Mouse (Mus musculus) heart, embryonic 15.5 days (tissue): ENCODE data around the gene Ttyh3. TPM values are rescaled to one million over a fixed set of nuclear protein-coding genes. Genes with fewer than 3 reads are reported as not detected.

Experiments used
- ATAC-seq: fragments of 200-750 bp; cut with Nextera tagmentation; replicated peaks from 2 replicates; pipeline ENCODE4 v1.8.0; 2017; ENCODE audit warnings: low read depth, moderate TSS enrichment; ENCODE audit not compliant: insufficient number of reproducible peaks, insufficient read depth, low FRiP score
- H3K27ac ChIP-seq: fragments of 300-500 bp; sonication (generic); 2 replicates; pipeline ENCODE4 v1.5.1; 2015; ENCODE audit warnings: mild to moderate bottlenecking, inconsistent platforms
- H3K27me3 ChIP-seq: fragments of 300-500 bp; sonication (generic); 2 replicates; pipeline ENCODE4 v1.6.1; 2015; ENCODE audit warnings: inconsistent platforms
- H3K36me3 ChIP-seq: fragments of 300-500 bp; sonication (generic); 2 replicates; pipeline ENCODE4 v1.6.1; 2015; ENCODE audit warnings: mild to moderate bottlenecking, inconsistent platforms
- H3K4me1 ChIP-seq: fragments of 300-500 bp; sonication (generic); replicated peaks from 2 replicates; pipeline ENCODE4 v1.6.1; 2015; ENCODE audit warnings: inconsistent platforms
- H3K4me2 ChIP-seq: fragments of 300-500 bp; sonication (generic); 2 replicates; pipeline ENCODE4 v1.6.1; 2015; ENCODE audit warnings: inconsistent platforms, mild to moderate bottlenecking, moderate library complexity
- H3K4me3 ChIP-seq: fragments of 300-500 bp; sonication (generic); 2 replicates; pipeline ENCODE4 v1.5.1; 2015; ENCODE audit warnings: mild to moderate bottlenecking, inconsistent platforms
- H3K9ac ChIP-seq: fragments of 300-500 bp; sonication (generic); 2 replicates; pipeline ENCODE4 v1.6.1; 2015; ENCODE audit warnings: mild to moderate bottlenecking, inconsistent platforms
- H3K9me3 ChIP-seq: fragments of 300-500 bp; sonication (generic); replicated peaks from 2 replicates; pipeline ENCODE4 v1.6.1; 2016; ENCODE audit warnings: inconsistent platforms
- WGBS: fragments of 180-500 bp; shearing (Covaris S2); methylation state at CpG from one replicate; pipeline ENCODE4 v1.1.7; 2015; ENCODE audit warnings: mixed read lengths; 5-methylcytosine and 5-hydroxymethylcytosine counted together
- polyA plus RNA-seq: library from polyadenylated mRNA; unstranded; fragments of >200 nt; fragmentation: Nextera tagmentation; extraction: Ambion mirVana; gene quantifications from 2 replicates; pipeline ENCODE4 v1.2.1, GENCODE M21; 2015

The Ttyh3 gene
- polyA plus RNA-seq, 1 experiment from 2014 or later: 20.3 TPM

DNA sequence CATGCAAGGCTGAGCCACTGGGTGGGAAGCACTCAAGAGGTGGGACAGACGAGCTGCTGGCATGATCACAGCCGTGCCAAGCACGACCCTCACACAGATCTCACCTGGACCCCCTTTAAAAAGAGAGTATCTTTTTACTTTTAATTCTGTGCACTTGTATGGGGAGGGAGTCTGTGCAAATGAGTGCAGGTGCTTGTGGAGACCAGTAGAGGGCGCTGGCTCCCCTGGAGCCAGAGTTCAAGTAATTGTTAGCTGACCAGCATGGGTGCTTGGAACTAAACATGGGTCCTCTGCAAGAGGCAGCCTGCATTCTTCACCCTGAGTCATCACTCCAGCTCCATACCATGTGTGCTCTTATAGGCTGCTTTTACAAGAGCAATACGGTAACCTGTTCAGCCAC lies 21.3 kb downstream of the Ttyh3 start:
- Histone ChIP-seq H3K9me3 (no peaks in the 10 kb centered on the region), H3K4me3 (no peak overlapping the region), H3K36me3 (peaks cover 90% of the 10 kb centered on the region), H3K4me2 (no peak overlapping the region), H3K27ac (no peak overlapping the region), H3K4me1 (0 out of 2 replicates have a peak, but pooled peaks cover 3% of the 10 kb centered on the region), H3K27me3 (no peaks in the 10 kb centered on the region), H3K9ac (no peak overlapping the region)
- no peak for ATAC-seq
- WGBS: 93% methylated on average over 5 of the region's 5 CpGs

DNA sequence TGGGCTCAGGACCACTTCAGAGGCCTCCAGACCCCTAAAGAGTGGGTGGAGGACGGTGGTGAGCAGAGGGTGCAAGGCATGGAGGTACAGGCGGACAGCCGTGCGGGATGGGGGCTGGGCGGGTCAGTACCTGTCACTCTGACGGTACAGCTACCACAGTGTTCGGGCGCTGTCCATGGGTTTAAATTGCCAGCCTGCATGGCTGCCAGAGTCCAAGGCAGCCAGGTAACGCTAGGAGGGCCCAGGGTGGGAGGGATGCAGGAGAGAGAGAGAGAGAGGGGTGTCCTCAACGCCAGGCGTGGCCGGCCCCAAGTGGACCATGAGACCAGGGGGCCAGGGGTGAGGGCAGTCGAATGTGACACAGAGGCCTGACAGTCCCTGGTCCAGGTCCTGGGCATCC lies 23.9 kb downstream of the Ttyh3 start:
- H3K4me2 ChIP-seq: no peak overlapping the region
- no peak overlapping the region for H3K9ac ChIP-seq
- WGBS: 91% methylated on average over 13 of the region's 13 CpGs
- no peak for ATAC-seq
- no peaks in the 10 kb centered on the region for H3K27me3 ChIP-seq
- no peaks in the 10 kb centered on the region for H3K9me3 ChIP-seq
- no peak overlapping the region for H3K4me3 ChIP-seq
- peaks cover 10% of the 10 kb centered on the region; the same call in 1 of the 2 replicates for H3K4me1 ChIP-seq
- peaks cover 77% of the 10 kb centered on the region for H3K36me3 ChIP-seq
- no peak overlapping the region for H3K27ac ChIP-seq

DNA sequence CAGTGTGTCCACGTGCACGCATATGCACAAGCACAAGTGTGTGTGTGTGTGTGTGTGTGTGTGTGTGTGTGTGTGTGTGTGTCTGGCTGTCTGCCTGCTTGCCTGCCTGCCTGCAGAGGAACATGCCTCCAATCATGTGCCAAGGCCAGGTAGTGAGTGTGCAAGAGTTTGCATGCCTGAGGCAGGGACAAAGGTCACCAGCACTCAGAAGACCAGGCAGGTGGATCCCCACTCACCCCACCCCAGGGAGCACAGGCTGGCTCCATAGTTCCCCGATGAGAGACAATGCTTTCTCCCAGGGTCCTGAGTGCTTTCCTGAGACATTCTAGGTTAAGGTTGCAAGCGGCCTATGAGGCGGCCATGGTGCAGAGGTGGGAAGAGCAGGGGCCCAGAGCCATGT lies 24.6 kb downstream of the Ttyh3 start:
- peaks cover 70% of the 10 kb centered on the region for H3K36me3 ChIP-seq
- 92% methylated on average over 5 of the region's 5 CpGs for WGBS
- no peaks in the 10 kb centered on the region for H3K27me3 ChIP-seq
- H3K9ac ChIP-seq: no peak overlapping the region
- H3K9me3 ChIP-seq: no peaks in the 10 kb centered on the region
- ATAC-seq: no peak
- peaks cover 10% of the 10 kb centered on the region; the same call in 1 of the 2 replicates for H3K4me1 ChIP-seq
- no peak overlapping the region for H3K27ac ChIP-seq
- no peak overlapping the region for H3K4me3 ChIP-seq
- H3K4me2 ChIP-seq: no peak overlapping the region

DNA sequence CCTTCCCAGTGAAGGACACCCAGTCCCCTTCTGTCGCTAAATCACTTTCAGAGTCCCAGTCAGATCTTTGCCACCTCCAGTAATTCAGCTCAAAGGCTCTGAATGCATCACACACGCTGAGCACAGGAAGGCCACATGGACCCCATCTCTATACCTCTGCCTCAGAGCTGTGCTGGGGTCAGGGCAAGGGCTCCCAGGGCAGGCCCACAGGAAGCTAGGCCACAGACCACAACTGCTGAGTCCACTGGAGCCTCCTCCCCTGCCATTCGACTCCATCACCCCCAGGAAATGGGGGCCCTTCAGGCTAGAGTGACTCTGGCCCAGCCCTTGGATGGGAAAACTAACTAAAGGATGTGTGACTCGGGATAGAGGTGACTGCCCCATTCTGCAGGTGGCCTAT lies 25.0 kb downstream of the Ttyh3 start:
- peaks cover 10% of the 10 kb centered on the region; the same call in 1 of the 2 replicates for H3K4me1 ChIP-seq
- no peaks in the 10 kb centered on the region for H3K27me3 ChIP-seq
- H3K9ac ChIP-seq: no peak overlapping the region
- ATAC-seq: no peak
- peaks cover 66% of the 10 kb centered on the region for H3K36me3 ChIP-seq
- no peak overlapping the region for H3K27ac ChIP-seq
- no peak overlapping the region for H3K4me2 ChIP-seq
- no peak overlapping the region for H3K4me3 ChIP-seq
- WGBS: 67% methylated on average over 4 of the region's 4 CpGs
- H3K9me3 ChIP-seq: no peaks in the 10 kb centered on the region

DNA sequence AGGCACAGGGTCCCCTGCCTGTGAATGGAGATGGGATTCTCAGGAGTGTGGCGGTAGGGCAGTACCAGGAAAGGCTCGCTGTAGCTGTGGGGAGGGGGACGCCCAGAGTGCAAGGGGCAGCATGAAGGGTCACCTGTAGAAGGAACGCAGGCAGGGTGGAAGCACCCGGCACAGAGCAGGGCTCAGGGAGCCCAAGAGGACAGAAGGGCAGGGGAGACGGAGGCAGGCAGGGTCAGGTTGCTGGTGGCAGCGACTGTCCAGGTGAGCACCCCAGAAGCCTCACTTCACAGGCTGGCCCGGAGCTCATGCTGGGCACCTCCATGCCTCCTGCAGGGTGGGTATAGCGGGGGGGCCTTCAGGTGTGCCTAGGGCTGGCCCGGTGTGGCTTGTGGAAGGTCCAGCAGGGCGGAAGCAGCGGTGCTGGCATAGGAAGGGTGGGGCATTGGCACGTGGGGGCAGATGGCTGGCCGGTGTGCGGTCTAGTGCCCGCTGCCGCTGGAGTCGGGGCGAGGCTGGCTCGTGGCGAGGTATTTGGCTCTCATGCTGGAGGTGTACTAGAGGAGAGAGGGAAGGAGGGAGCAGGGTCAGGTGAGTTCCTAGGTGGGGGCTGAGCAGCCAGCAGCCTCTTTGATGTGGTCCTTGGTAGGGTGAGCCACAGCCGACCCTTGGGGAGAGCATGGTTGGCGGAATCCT lies 25.7 kb downstream of the Ttyh3 start:
- Histone ChIP-seq H3K27me3 (no peaks in the 10 kb centered on the region), H3K4me1 (peaks cover 10% of the 10 kb centered on the region; the same call in 1 of the 2 replicates), H3K27ac (no peak overlapping the region), H3K4me2 (no peak overlapping the region), H3K9ac (no peak overlapping the region), H3K4me3 (no peak overlapping the region), H3K9me3 (no peaks in the 10 kb centered on the region), H3K36me3 (peaks cover 59% of the 10 kb centered on the region)
- WGBS: 93% methylated on average over 23 of the region's 23 CpGs
- no peak for ATAC-seq

DNA sequence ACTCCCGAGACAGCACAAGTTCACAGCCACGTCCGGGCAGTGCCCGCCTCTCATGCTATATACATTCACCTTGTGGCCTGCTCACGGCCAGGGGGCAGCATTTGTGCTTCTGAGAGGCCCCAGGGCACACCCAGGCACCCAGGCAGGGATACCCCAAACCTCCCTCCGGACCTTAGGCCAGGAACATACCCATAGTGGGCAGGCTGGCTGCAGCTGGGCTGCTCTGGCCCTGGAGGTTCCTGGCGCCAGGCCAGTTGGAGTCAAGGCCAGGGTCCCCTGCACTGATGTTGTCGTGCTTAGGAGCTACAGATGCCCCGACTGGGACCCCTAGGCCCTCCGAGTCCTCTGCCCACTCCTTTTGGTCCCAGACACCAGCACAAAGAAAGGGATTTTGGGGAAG lies 27.3 kb downstream of the Ttyh3 start:
- Histone ChIP-seq H3K36me3 (peaks cover 43% of the 10 kb centered on the region), H3K9ac (no peak overlapping the region), H3K4me3 (no peak overlapping the region), H3K4me2 (no peak overlapping the region), H3K27me3 (no peaks in the 10 kb centered on the region), H3K9me3 (no peaks in the 10 kb centered on the region), H3K27ac (no peak overlapping the region), H3K4me1 (peaks cover 10% of the 10 kb centered on the region)
- 70% methylated on average over 10 of the region's 10 CpGs for WGBS
- no peak for ATAC-seq

DNA sequence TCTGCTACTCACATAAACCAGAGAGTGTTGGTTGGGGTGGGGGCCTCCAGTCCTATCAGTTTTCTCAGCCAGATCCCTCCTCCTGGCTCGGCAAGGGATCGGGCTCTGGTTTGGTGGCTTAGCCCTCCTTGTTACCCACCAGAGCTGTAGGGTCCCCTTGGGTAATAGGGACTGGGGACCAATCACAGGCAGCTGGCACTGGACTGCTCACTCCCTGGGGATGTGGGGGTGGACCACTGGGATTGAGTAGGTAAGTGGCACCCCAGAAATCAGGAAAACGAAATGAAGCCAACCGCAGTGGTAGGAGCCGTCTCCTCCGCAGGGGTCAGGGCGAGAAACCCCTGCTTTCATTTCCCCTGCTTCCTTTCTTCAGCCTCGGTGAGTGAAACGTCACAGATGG lies 27.7 kb downstream of the Ttyh3 start:
- Histone ChIP-seq H3K4me1 (peaks cover 8% of the 10 kb centered on the region), H3K36me3 (peaks cover 39% of the 10 kb centered on the region), H3K4me3 (no peak overlapping the region), H3K27me3 (no peaks in the 10 kb centered on the region), H3K27ac (no peak overlapping the region), H3K9ac (no peak overlapping the region), H3K4me2 (no peak overlapping the region), H3K9me3 (no peaks in the 10 kb centered on the region)
- no peak for ATAC-seq
- 74% methylated on average over 9 of the region's 9 CpGs for WGBS

DNA sequence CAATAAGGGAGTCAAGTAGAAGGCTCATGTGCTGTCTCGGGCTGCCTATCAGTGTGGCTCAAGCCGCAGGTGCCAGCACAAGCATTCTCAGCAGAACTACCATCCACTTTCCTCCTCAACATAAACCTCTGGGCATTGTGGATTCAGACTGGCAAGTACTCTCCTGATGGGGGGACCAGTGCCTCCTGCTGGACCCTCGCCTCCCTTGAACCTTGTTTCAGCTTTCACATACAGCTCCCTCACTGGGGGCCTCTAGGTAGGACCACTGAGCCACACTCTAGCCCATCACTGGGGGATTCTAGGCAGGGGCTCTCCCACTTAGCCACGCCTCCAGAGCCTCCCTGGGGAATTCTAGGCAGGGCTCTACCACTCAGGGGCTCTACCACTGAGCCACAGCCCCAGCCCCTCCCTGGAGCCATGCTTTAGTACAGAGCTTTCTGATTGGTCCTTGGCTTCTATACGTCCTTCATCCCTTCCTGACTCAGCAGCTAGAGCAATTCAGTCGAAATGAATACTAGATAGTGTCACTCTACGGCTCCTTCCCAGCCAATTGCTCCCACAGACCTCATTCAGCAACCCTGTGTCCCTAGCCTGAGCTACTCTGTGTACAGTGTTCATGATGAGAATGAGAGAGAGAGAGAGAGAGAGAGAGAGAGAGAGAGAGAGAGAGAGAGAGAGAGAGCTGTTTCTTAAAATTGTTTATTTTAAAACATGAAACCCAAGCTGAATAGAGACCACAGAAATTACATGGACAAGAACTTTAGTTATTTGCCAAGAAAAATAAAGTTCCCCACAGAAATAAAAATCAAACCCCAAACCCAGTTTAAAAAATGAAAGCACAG lies 28.7 kb downstream of the Ttyh3 start:
- no peaks in the 10 kb centered on the region for H3K9me3 ChIP-seq
- peaks cover 7% of the 10 kb centered on the region for H3K4me1 ChIP-seq
- H3K4me3 ChIP-seq: no peak overlapping the region
- WGBS: 50% methylated on average over 7 of the region's 7 CpGs
- H3K9ac ChIP-seq: no peak overlapping the region
- H3K36me3 ChIP-seq: peaks cover 33% of the 10 kb centered on the region
- H3K27me3 ChIP-seq: no peaks in the 10 kb centered on the region
- H3K27ac ChIP-seq: no peak overlapping the region; the same call in 1 of the 2 replicates
- no peak overlapping the region for H3K4me2 ChIP-seq
- ATAC-seq: no peak

DNA sequence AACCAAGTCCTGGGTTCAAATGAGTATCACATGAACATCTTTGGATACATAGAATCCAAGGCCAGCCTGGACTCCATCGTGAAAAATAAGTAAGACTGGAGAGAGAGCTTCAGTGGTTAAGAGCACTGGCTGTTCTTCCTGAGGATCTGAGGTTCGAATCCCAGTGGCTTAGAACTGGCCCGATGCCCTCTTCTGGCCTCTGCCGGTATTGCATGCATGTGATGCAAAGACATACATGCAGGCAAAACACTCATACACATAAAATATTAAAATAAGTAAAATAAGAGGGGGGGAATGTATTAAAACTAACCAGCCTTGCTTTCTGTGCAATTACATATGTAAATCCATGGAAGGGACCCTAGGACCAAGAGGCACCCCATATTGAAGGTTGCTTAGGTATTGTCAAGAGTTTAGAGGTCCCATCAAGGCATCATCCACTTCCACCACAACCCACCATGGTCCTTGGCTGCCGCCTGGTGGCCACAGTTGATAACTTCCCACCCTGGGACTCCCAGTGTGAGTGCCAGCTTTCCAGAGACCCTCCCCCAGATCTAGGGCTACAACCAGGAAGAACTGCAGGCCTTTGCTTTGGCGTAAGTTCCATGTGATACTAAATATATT lies 29.6 kb downstream of the Ttyh3 start:
- H3K9me3 ChIP-seq: no peaks in the 10 kb centered on the region
- no peak for ATAC-seq
- no peak overlapping the region for H3K4me2 ChIP-seq
- H3K27me3 ChIP-seq: no peaks in the 10 kb centered on the region
- H3K36me3 ChIP-seq: peaks cover 25% of the 10 kb centered on the region
- no peak overlapping the region for H3K27ac ChIP-seq
- H3K9ac ChIP-seq: no peak overlapping the region
- peaks cover 7% of the 10 kb centered on the region for H3K4me1 ChIP-seq
- no peak overlapping the region for H3K4me3 ChIP-seq
- WGBS: 20% methylated on average over 6 of the region's 6 CpGs

DNA sequence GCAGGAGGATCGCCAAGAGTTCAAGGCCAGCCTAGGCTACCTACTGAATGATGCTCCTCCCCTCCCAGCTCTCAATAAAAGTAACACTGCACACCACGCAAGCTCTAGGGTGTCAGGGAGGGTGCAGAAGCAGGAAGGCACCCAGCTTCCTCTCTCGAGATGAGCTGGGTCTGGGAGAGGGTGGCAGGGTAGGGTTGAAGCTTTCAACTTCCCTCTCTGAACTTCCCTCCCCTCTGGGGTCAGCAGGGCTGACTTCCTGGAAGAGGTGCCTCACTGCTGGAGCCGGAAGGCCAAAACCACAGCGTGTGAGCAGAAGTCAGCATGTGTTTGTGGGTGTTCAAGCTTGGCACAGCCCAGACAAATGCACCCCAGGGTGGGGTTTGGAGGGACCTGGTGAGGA lies 31.1 kb downstream of the Ttyh3 start:
- no peak overlapping the region for H3K9ac ChIP-seq
- peaks cover 12% of the 10 kb centered on the region for H3K36me3 ChIP-seq
- H3K4me3 ChIP-seq: no peak overlapping the region
- H3K4me1 ChIP-seq: peaks cover 7% of the 10 kb centered on the region
- H3K27me3 ChIP-seq: peaks cover 1% of the 10 kb centered on the region; the same call in 1 of the 2 replicates
- no peak overlapping the region for H3K4me2 ChIP-seq
- WGBS: 59% methylated on average over 5 of the region's 5 CpGs
- no peak; the same call in 1 of the 2 replicates for ATAC-seq
- peak overlapping the region; percentile 17; the same call in 1 of the 2 replicates for H3K27ac ChIP-seq
- H3K9me3 ChIP-seq: no peaks in the 10 kb centered on the region

DNA sequence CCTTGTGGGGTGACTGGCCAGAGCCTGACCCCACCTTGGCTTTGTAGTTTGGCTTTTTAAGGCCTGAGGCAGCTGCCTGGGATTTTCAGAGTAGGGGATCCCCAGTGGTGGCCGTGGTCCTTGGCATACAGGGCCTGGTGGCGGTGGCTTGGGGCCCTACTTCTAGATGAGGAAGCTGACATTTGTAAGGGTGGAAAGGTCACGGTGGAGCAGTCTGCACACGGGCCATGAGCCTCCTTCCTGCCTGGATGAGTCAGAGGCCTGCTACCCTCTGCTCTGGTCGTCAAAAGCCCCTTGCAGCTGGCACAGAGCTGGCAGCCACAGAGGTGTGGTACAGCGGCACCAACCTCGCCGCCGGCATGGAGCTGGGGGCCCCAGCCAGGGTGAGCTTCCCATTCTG lies 32.1 kb downstream of the Ttyh3 start:
- Histone ChIP-seq H3K9ac (no peak overlapping the region), H3K27me3 (peaks cover 9% of the 10 kb centered on the region; the same call in 1 of the 2 replicates), H3K36me3 (0 out of 2 replicates have a peak, but pooled peaks cover 6% of the 10 kb centered on the region), H3K4me2 (no peak overlapping the region), H3K27ac (peak overlapping the region; percentile 61), H3K4me3 (no peak overlapping the region), H3K9me3 (no peaks in the 10 kb centered on the region), H3K4me1 (peaks cover 10% of the 10 kb centered on the region)
- WGBS: 62% methylated on average over 9 of the region's 9 CpGs
- ATAC-seq: no peak
